Mouse (Mus musculus) C2C12 (cell line): ENCODE results near the gene Smc3.

Source experiments
- CEBPB ChIP-seq: IDR thresholded peaks from one replicate; pipeline ENCODE4 v1.6.1; 2011; ENCODE audit warnings: low read depth, mild to moderate bottlenecking, control low read depth, moderate library complexity
- CTCF ChIP-seq: IDR thresholded peaks from one replicate; pipeline ENCODE4 v1.5.1; 2011; ENCODE audit not compliant: control insufficient read depth, insufficient read depth, insufficient read length
- MAX ChIP-seq: IDR thresholded peaks from one replicate; pipeline ENCODE4 v1.6.1; 2011; ENCODE audit warnings: mild to moderate bottlenecking, control low read depth
- MYOD1 ChIP-seq: IDR thresholded peaks from one replicate; pipeline ENCODE4 v1.6.1; 2011; ENCODE audit warnings: low read depth; ENCODE audit not compliant: control insufficient read depth, insufficient read length
- MYOG ChIP-seq: IDR thresholded peaks from one replicate; pipeline ENCODE4 v1.6.1; 2011; ENCODE audit not compliant: control insufficient read depth, insufficient read length; ENCODE audit errors: extremely low read depth
- USF1 ChIP-seq: IDR thresholded peaks from one replicate; pipeline ENCODE4 v1.6.1; 2011; ENCODE audit warnings: low read depth, mild to moderate bottlenecking, control low read depth, moderate library complexity

DNA sequence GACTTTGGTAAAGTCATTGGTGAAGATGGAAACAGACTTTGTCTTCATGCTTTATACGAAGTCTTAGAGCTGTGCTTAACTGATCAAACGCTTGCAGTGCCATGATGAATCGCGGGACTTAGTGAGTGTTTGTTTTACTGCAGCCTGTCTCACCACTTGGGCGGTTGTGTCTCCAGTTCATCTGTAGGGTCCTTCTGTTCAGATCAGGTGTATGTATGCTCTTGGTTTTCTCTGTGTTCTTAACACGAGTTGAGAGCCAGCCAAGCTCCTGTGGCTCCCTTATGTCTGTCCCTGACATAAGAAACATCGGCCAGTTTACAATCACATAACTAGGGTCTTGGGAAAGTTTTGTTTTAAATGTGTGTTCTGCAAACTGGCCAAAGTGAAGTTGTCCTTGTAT, 79.8 kb downstream of the Smc3 start:
- TF ChIP-seq CTCF: no peak
- no peak for TF ChIP-seq USF1
- no peak for TF ChIP-seq CEBPB
- TF ChIP-seq MAX: no peak
- no peak for TF ChIP-seq MYOG
- no peak for TF ChIP-seq MYOD1
